Mouse (Mus musculus): ENCODE results near the gene Inip. TPM values are rescaled to one million over a fixed set of nuclear protein-coding genes. Genes with fewer than 3 reads are reported as not detected.

Inip gene
- polyA plus RNA-seq, 1 experiment from 2014 or later, result 39.0 TPM

DNA sequence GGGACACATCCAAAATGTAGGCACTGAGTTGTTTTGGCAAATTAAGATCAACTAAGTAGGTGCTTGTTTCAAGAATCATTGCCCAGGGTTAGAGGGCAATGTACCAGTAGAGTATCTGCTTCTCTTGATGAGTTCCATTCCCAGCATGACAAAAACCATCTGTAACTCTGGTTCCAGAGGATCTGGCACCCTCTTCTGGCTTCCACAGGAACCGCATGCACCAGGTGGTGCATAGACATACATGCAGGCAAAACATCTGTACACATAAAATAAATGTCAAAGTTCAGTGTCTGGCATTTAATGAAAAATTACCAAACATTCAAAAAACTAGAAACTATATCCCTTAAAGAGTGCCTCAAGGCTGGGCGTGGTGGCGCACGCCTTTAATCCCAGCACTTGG lies 62.1 kb downstream of the Inip start:
- Histone ChIP-seq H3K27ac (replicated peaks) (no peak overlapping the region), H3K4me1 (0 out of 2 replicates have a peak, but pooled peaks cover 4% of the 10 kb centered on the region), H3K4me2 (no peak overlapping the region), H3K4me3 (no peak overlapping the region), H3K9me3 (peaks cover 4% of the 10 kb centered on the region), H3K9ac (no peak overlapping the region), H3K27me3 (replicated peaks) (no peaks in the 10 kb centered on the region), H3K36me3 (peaks cover 13% of the 10 kb centered on the region)
- 99% methylated on average over 4 of the region's 4 CpGs for WGBS
- no peak for ATAC-seq (ENCODE audit: extremely low read depth, insufficient number of reproducible peaks, low FRiP score, low TSS enrichment)

DNA sequence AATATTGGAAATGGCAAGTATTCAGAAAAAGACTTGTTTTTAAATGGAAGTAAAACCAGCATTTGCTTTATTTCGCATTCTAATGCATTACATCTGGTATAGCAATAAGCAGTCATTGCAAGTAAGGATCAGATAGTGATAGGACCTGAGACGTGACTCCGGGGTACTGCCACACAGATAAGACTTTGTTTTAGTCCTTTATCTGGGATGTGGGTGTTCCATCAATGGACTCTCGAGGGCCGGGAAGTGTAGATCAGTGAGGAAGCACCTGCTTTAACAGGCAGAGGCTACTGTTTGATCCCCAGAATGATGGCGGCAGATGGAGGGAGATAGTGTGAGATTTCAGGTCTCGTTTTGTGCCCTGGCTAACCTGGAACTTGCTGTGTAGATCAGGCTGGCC lies 69.8 kb downstream of the Inip start:
- no peak overlapping the region for H3K27ac ChIP-seq (replicated peaks)
- no peak overlapping the region for H3K4me3 ChIP-seq
- WGBS, result 65% methylated on average over 7 of the region's 7 CpGs
- H3K4me1 ChIP-seq, result no peaks in the 10 kb centered on the region
- no peaks in the 10 kb centered on the region for H3K27me3 ChIP-seq (replicated peaks)
- no peak for ATAC-seq (ENCODE audit: extremely low read depth, insufficient number of reproducible peaks, low FRiP score, low TSS enrichment)
- H3K4me2 ChIP-seq, result no peak overlapping the region
- no peak overlapping the region for H3K9ac ChIP-seq
- H3K9me3 ChIP-seq, result no peaks in the 10 kb centered on the region
- no peaks in the 10 kb centered on the region for H3K36me3 ChIP-seq

DNA sequence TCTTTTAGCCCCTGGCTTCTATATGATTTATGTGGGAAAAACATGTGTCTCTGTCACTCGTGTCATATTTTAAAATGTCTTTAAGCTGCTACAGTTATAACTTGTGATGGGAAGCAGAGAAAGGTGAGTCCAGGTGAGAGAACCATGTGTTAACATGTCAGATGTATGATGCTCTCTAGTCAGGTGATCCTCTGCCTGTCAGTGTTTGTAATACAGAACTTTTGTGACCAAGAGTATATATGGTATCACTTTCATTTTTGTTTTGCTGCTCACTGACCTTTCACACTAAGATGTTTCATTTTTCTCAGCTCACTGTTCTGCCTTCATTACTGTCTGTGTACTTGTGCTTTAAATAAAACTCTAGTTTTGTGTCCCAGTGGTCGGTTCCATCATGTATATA lies 72.5 kb downstream of the Inip start:
- Histone ChIP-seq H3K9me3 (no peaks in the 10 kb centered on the region), H3K4me1 (no peaks in the 10 kb centered on the region), H3K9ac (no peak overlapping the region), H3K4me3 (no peak overlapping the region), H3K4me2 (no peak overlapping the region), H3K27ac (replicated peaks) (no peak overlapping the region), H3K36me3 (no peaks in the 10 kb centered on the region), H3K27me3 (replicated peaks) (no peaks in the 10 kb centered on the region)
- ATAC-seq (ENCODE audit: extremely low read depth, insufficient number of reproducible peaks, low FRiP score, low TSS enrichment), result no peak
- 83% methylated on average over 2 of the region's 2 CpGs for WGBS

DNA sequence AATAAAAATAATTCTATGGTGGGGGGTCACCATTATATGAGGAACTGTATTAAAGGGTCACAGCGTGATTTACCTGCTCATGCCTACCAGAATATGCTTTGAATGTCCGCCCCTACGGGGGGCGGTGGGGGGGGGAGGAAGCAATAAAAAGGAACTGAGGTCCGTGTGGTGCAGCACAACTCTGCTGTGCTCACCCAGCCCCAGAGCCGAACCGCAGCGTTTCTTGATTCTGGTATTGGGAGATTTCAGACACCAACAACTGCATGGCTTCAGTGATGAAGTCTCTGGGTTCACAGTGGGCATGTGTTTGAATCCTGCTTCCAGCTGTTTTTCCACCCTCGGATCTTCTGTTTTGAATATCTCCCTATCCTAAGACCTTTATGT lies 73.5 kb downstream of the Inip start:
- no peaks in the 10 kb centered on the region for H3K9me3 ChIP-seq
- no peak for ATAC-seq (ENCODE audit: extremely low read depth, insufficient number of reproducible peaks, low FRiP score, low TSS enrichment)
- no peak overlapping the region for H3K9ac ChIP-seq
- H3K27ac ChIP-seq (replicated peaks), result no peak overlapping the region
- no peak overlapping the region for H3K4me2 ChIP-seq
- H3K4me1 ChIP-seq, result no peaks in the 10 kb centered on the region
- no peak overlapping the region for H3K4me3 ChIP-seq
- no peaks in the 10 kb centered on the region for H3K27me3 ChIP-seq (replicated peaks)
- H3K36me3 ChIP-seq, result no peaks in the 10 kb centered on the region
- WGBS, result 79% methylated on average over 9 of the region's 9 CpGs

DNA sequence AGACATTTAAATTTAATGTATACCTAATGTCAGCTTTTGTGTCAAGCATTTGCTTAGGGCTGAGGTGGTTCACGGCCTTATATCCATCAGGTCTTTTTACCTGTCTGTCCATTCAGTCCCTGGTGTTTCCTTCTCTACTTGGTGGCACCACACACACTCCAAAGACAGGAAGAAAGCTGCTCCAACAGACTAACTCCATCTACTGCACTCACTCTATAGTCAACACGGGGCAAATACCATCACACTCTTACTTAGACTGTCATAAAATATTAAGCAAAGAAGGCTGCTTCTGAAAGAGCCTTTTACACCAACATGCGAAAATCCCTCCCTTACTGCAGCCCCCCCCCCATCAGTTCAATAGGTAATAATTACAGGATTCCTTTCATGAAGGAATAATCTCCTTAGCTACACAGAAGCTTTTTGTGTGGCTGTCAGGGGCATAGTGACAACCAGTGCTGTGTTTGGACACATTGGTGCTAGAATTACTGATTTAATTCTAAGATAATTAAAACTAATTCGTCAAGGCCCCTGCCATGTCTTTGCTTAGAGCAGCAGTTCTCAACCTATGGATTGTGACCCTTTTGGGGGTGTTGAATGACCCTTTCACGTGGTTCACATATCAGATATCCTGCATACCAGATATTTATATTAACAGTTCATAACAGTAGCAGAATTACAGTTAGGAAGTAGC lies 74.1 kb downstream of the Inip start:
- H3K36me3 ChIP-seq, result no peaks in the 10 kb centered on the region
- 81% methylated on average over 5 of the region's 5 CpGs for WGBS
- no peak overlapping the region for H3K4me3 ChIP-seq

DNA sequence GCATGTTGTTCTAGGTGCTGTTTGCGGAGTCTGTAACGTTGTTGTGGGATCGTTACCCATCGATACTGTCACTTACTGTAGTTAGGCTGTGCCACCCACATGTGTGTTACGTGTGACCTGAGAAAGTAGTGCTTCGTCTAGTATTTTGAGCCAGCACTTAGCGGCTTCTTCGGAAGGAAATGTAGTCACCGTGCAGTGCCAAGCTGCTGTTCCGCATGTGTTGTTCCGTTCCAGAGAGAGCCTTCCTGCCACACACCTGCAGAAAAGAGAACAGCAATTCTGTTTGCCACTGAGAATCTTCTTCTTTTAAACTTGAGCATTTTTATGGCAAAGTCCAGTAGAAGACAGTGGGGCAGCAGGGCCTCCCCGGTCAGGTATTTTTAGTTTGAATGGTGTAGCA lies 74.9 kb downstream of the Inip start:
- no peaks in the 10 kb centered on the region for H3K4me1 ChIP-seq

More for the DNA sequence above, 74.1 kb downstream of the Inip start:
- no peak overlapping the region for H3K27ac ChIP-seq (replicated peaks)
- H3K27me3 ChIP-seq (replicated peaks), result no peaks in the 10 kb centered on the region
- no peaks in the 10 kb centered on the region for H3K9me3 ChIP-seq
- no peak overlapping the region for H3K4me2 ChIP-seq
- H3K4me1 ChIP-seq, result no peaks in the 10 kb centered on the region
- no peak for ATAC-seq (ENCODE audit: extremely low read depth, insufficient number of reproducible peaks, low FRiP score, low TSS enrichment)
- H3K9ac ChIP-seq, result no peak overlapping the region

DNA sequence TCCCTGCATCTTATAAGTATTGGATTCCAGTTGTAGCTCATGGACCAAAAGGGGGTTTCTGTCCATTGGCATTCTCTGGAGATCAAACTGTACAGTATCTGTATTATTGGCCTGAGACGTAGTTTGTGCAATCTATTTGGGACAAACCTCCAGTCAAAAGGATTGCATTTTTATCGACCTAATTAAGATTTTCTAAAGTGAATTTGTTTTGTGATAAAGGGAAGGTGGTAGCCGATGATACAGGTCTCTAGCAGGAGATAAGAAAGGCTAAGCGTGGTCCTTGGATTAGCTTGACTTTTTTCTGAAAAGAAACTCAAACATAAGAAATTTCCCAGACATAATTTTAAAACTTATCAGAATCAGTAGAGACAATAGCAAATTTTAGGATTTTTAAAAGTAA lies 75.8 kb downstream of the Inip start:
- ATAC-seq (ENCODE audit: extremely low read depth, insufficient number of reproducible peaks, low FRiP score, low TSS enrichment), result no peak
- Histone ChIP-seq H3K4me1 (no peaks in the 10 kb centered on the region), H3K9me3 (no peaks in the 10 kb centered on the region), H3K4me3 (no peak overlapping the region), H3K27me3 (replicated peaks) (no peaks in the 10 kb centered on the region), H3K4me2 (no peak overlapping the region), H3K36me3 (no peaks in the 10 kb centered on the region; the same call in 1 of the 2 replicates), H3K27ac (replicated peaks) (no peak overlapping the region), H3K9ac (no peak overlapping the region)
- 69% methylated on average over 4 of the region's 4 CpGs for WGBS

More for the DNA sequence above, 74.9 kb downstream of the Inip start:
- WGBS, result 90% methylated on average over 12 of the region's 12 CpGs
- Histone ChIP-seq H3K4me3 (no peak overlapping the region), H3K9me3 (no peaks in the 10 kb centered on the region), H3K9ac (no peak overlapping the region), H3K27ac (replicated peaks) (no peak overlapping the region), H3K36me3 (no peaks in the 10 kb centered on the region), H3K4me2 (no peak overlapping the region), H3K27me3 (replicated peaks) (no peaks in the 10 kb centered on the region)
- ATAC-seq (ENCODE audit: extremely low read depth, insufficient number of reproducible peaks, low FRiP score, low TSS enrichment), result no peak

DNA sequence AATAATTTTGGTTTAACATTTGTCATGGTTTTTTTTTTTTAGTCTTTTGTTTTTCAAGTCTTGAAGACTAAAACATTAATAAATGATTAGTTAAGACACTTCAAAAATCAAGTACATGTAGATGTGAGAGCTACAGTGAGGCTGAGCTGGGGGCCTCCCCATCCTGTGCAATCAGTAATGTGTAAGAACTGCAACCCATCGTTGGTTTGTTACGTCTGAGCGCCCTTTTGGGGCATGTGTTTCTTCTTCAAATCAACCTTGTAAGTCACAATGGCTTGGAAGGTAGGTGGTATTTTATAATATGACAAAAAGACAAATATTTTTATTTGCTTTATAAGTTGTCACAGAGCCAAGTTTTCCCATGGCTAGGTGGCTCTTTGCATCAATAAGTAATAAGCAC lies 79.6 kb downstream of the Inip start:
- 93% methylated on average over 3 of the region's 3 CpGs for WGBS
- Histone ChIP-seq H3K9me3 (no peaks in the 10 kb centered on the region), H3K27ac (replicated peaks) (no peak overlapping the region), H3K27me3 (replicated peaks) (no peaks in the 10 kb centered on the region), H3K4me1 (peaks cover 7% of the 10 kb centered on the region), H3K4me2 (no peak overlapping the region), H3K36me3 (peaks cover 11% of the 10 kb centered on the region), H3K4me3 (no peak overlapping the region), H3K9ac (no peak overlapping the region)
- no peak for ATAC-seq (ENCODE audit: extremely low read depth, insufficient number of reproducible peaks, low FRiP score, low TSS enrichment)

Other genes with a start within 250 kb of the Inip start
- gene Hsdl2, start 220.0 kb downstream of the Inip start, polyA plus RNA-seq (2015; fragmentation: Nextera tagmentation; extraction: Ambion mirVana), result 38.1 and 39.8 TPM in 2 replicates
- 20.5 and 23.9 TPM in 2 replicates for gene E130308A19Rik, start 175.4 kb downstream of the Inip start, polyA plus RNA-seq (2015; fragmentation: Nextera tagmentation; extraction: Ambion mirVana)
- gene Snx30, start 4.3 kb upstream of the Inip start, polyA plus RNA-seq (2015; fragmentation: Nextera tagmentation; extraction: Ambion mirVana), result 4.1 and 4.4 TPM in 2 replicates
- 0.15 and 0.74 TPM in 2 replicates for gene Slc46a2, start 113.5 kb upstream of the Inip start, polyA plus RNA-seq (2015; fragmentation: Nextera tagmentation; extraction: Ambion mirVana)
- gene Mup4, start 159.1 kb upstream of the Inip start, polyA plus RNA-seq (2015; fragmentation: Nextera tagmentation; extraction: Ambion mirVana), result not detected in 2 replicates
- not detected in 2 replicates for gene Mup6, start 162.7 kb upstream of the Inip start, polyA plus RNA-seq (2015; fragmentation: Nextera tagmentation; extraction: Ambion mirVana)